Mouse (Mus musculus) megakaryocyte, embryonic 14.5 days (primary cell): Measurements from ENCODE around the gene Robo4.

Experiments used
- FLI1 ChIP-seq: IDR thresholded peaks from 2 replicates; pipeline ENCODE4 v1.6.1; 2012; ENCODE audit warnings: low read length, inconsistent platforms, mixed read lengths
- GATA1 ChIP-seq: IDR thresholded peaks from 3 replicates; pipeline ENCODE4 v1.6.1; 2012; ENCODE audit warnings: mixed read lengths, low read length, inconsistent platforms, borderline replicate concordance

GRCm38 (mm10) chr9:37433823-37434560 is 32.3 kb downstream of the Robo4 start:
- peak; percentile 77; the same call in 1 of the 3 replicates for TF ChIP-seq GATA1
- peak; percentile 45; the same call in 1 of the 2 replicates for TF ChIP-seq FLI1
